Mouse (Mus musculus) colon, adult 2 months (tissue): Measurements from ENCODE around the gene Olfr993. TPM values are rescaled to one million over a fixed set of nuclear protein-coding genes. Genes with fewer than 3 reads are reported as not detected.

Experiments
- polyA plus RNA-seq: library from polyadenylated mRNA; depleted of rRNA; stranded (reverse); fragments of >200 nt; gene quantifications from 2 replicates; pipeline ENCODE4 v1.2.3, GENCODE M21; 2012; rRNA removed

Olfr993 gene
- polyA plus RNA-seq: not detected in 2 replicates

DNA sequence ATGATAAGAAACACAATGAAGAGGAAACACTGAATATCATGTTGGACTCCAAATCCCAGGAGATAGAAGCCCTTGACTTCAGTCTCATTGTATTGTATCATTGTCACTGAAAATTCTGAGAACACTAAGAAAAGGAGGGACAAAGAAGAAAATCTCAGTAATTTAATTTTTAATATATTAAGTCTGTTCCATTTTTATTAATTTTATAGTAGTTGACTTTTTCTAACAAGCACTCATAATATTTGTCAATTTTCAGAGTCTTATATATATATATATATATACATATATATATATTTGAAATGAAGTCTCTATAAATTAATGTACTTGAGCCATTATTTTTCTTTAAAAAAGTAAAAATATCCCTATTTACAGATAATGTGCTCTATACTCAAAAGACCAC, at the start of gene Olfr993:
TSS of gene Olfr993 (minus strand) at position 101 of the 400 bp plus-strand sequence.

DNA sequence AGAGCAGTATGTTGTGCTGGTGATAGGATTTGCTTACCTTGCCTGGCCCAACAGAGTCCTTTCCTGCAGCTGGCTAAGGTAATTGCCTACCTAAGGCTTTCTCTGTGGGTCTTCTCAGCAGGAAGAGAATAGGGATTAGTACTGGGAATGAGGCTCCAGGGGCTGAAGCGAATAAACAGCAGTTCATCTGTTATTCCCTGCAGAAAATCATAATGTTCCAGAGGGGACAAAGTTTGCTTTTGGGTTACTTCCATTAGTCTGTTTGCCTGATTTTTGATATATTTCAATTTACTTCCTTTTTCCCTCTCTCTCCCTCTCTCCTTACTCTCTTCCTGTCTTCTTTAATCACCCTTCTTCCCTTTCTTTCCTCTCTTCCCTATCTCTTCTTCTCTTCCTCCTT, 28.9 kb upstream of the Olfr993 start, which contains the start of gene Olfr995:
TSS of gene Olfr995 (minus strand) at position 101 of the 400 bp plus-strand sequence.

GRCm38 (mm10) chr2:85436351-85436750, 21.7 kb upstream of the Olfr993 start, which contains the start of gene Olfr994:
Gene Olfr994, minus strand, starts transcription at chr2:85436451.

DNA sequence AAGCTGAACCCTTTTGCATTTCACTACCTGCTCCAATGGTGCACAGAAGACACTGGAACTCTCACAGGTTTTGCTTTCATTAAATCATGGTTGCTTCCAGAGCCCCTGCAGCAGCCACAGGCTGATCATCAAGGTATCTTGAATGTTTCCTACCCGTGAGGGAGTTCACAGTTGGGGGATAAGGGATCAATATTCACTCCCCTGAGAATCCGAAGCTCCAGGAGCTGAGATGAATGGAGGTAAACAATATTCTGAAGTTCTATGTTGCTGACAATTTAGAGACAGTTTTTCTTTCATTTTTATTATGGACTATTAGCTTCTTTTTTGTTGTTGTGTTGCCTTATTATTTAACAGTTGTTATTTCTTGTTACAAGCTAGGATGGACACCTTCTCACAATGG, 5.3 kb downstream of the Olfr993 start, which contains the start of gene Olfr992:
TSS of gene Olfr992 (minus strand) at position 101 of the 400 bp plus-strand sequence.

Other genes with a start within 250 kb of the Olfr993 start
- 1.1 and 1.2 TPM in 2 replicates for gene Lrrc55, start 217.7 kb downstream of the Olfr993 start, polyA plus RNA-seq
- gene Olfr987, start 75.6 kb downstream of the Olfr993 start, polyA plus RNA-seq: not detected in 2 replicates
- gene Olfr988, start 51.6 kb downstream of the Olfr993 start, polyA plus RNA-seq: not detected in 2 replicates
- not detected in 2 replicates for gene Olfr992, start 5.4 kb downstream of the Olfr993 start, polyA plus RNA-seq
- gene Olfr994, start 21.6 kb upstream of the Olfr993 start, polyA plus RNA-seq: not detected in 2 replicates
- gene Olfr995, start 28.8 kb upstream of the Olfr993 start, polyA plus RNA-seq: not detected in 2 replicates
- gene 4833423E24Rik, start 104.1 kb upstream of the Olfr993 start, polyA plus RNA-seq: not detected in 2 replicates
- not detected in 2 replicates for gene Olfr996, start 164.3 kb upstream of the Olfr993 start, polyA plus RNA-seq
- gene Olfr998, start 174.1 kb upstream of the Olfr993 start, polyA plus RNA-seq: not detected in 2 replicates
- gene Olfr1000, start 197.0 kb upstream of the Olfr993 start, polyA plus RNA-seq: not detected in 2 replicates
- gene Olfr1002, start 235.8 kb upstream of the Olfr993 start, polyA plus RNA-seq: not detected in 2 replicates
- not detected in 2 replicates for gene Olfr154, start 249.6 kb upstream of the Olfr993 start, polyA plus RNA-seq